Mouse (Mus musculus) embryonic fibroblast, embryonic 13.5 days (primary cell): Measurements from ENCODE around the gene Pafah1b2.

ENCODE experiments used
- CTCF ChIP-seq: IDR thresholded peaks from 2 replicates; pipeline ENCODE4 v1.5.1; 2011; ENCODE audit warnings: mild to moderate bottlenecking, control low read depth, low read length, moderate library complexity, borderline replicate concordance; ENCODE audit not compliant: insufficient read depth
- POLR2A ChIP-seq: IDR thresholded peaks from 2 replicates; pipeline ENCODE4 v1.6.1; 2011; ENCODE audit warnings: low read depth, mild to moderate bottlenecking, control low read depth, low read length, moderate library complexity

GRCm38 (mm10) chr9:46018316-46018715 is 5.8 kb upstream of the Pafah1b2 start:
- TF ChIP-seq POLR2A (no peak), CTCF (no peak)
